Mouse (Mus musculus) bone marrow, adult 2 months (tissue): Measurements from ENCODE around the gene Podxl2.

Experiments
- CTCF ChIP-seq: fragments of 200-500 bp; IDR thresholded peaks from 2 replicates; pipeline ENCODE4 v1.5.1; 2011; ENCODE audit warnings: low read length, control low read depth; ENCODE audit not compliant: control insufficient read depth, insufficient read depth
- POLR2A ChIP-seq: fragments of 200-500 bp; IDR thresholded peaks from 2 replicates; pipeline ENCODE4 v1.6.1; 2011; ENCODE audit warnings: low read depth, mild to moderate bottlenecking, control low read depth, low read length, borderline replicate concordance; ENCODE audit not compliant: control insufficient read depth

DNA sequence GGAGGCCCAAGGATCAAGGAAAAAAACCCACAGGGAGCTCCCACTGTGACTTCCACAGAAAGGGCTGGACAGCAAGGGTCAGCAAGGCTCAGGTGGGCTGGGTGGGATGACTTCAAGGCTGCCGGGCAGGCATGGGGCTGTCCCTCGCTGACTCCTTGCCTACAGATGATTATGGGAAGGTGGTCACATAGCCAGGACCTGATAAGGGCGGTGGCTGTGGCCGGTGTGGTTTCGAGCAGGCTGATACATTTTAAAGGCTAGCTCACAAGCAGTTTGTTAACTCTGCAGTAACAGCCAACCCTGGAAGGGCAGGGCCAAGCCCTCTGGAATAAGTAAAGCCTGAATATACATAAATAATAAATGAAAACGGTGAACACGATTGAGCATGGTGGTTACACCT lies 71.8 kb downstream of the Podxl2 start:
- no peak for TF ChIP-seq POLR2A
- no peak for TF ChIP-seq CTCF
